Mouse (Mus musculus) lung, adult 10 weeks (tissue): ENCODE results near the gene Armh3. TPM values are rescaled to one million over a fixed set of nuclear protein-coding genes. Genes with fewer than 3 reads are reported as not detected.

Experiments used
- polyA plus RNA-seq: library from polyadenylated mRNA; stranded (reverse); fragments of 350-450 nt; fragmentation: Illumina TruSeq; extraction: RNeasy Lipid Tissue Mini Kit (QIAGEN cat#74804); gene quantifications from one replicate; pipeline ENCODE4 v1.2.3, GENCODE M21; 2014; ENCODE audit warnings: low read depth, low replicate concordance; ENCODE audit not compliant: insufficient read depth

Armh3 gene
- polyA plus RNA-seq: 5.6 TPM

DNA sequence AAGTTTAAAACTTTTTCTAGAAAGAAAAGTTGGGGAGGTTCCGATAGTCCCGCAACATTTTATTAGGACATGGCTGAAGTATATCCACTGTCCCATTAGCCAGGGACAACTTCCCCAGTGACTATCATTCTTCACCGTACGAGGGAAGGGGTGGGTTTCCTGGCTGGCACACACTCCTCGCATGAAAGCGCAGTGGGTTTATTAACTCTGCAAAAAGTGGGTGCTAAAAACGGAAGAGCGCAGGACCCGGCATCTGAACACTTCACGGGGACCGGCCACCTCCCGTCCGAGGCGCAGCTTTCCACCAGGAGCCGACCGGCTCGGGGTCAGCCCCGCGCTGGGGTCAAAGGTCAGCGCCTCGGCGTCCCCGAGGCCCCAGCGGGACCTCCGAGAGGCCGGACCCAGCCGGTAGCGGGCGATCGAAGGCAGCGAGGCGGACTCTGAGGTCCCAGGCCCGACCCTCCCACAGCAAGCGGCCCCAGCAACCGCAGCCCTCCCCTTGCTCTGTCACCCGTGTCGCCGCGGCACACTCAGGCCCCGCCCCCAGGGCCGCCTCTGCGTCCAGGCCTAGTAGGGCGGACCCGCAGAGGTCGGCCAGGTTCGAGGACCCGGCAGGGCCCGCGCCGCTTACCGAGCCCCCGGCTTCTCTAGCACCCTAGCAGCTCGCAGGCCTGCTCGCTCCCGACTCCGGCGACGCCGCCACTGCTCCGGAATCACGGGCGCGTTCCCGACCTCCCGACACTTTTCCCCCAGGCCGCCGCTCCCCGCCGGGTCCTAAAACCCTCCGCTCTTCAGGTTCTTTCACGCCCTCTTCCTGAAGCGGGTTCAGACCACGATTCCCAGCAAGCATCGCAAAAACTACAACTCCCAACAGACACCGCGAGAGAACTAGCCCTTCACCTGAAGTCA is at the start of gene Armh3:
TSS of gene Armh3 (minus strand) at position 704 of the 909 bp plus-strand sequence.

DNA sequence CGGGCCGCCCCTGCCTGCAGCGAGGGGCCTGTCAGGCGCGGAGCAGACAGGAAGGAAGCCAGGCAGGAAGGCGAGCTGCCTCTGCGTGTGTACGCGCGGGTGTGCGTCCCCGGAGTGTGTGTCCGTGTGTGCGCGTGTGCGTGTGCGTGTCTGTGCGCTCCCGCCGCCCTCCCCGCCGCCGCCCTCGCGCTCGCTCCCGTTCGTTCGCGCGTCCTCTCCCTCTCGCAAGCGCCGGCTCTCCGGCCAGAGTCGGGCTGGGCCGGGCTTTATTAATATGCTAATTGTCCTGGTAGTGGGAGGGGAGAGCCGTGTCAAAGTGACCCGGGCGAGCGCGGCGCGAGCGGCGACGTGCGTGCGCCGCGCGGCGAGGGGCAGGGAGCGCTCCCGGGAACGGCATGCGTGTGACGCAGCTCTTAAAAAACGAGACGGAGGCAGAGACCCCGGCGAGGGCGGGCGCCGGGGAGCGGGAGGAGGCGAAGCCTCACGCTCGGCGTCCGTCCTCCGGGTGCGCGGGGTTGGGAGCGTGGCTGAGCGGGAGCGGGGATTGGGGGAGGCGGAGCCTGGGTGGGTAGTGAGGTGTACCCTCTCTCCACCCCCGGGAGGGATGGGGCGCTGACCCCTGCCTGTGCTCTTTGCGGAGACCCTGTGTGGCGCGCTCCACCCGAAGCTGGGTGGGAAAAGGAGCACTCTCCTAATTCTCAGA is 46.9 kb upstream of the Armh3 start, which contains the start of gene Ldb1:
TSS of gene Ldb1 (minus strand) at position 222 of the 703 bp plus-strand sequence.

DNA sequence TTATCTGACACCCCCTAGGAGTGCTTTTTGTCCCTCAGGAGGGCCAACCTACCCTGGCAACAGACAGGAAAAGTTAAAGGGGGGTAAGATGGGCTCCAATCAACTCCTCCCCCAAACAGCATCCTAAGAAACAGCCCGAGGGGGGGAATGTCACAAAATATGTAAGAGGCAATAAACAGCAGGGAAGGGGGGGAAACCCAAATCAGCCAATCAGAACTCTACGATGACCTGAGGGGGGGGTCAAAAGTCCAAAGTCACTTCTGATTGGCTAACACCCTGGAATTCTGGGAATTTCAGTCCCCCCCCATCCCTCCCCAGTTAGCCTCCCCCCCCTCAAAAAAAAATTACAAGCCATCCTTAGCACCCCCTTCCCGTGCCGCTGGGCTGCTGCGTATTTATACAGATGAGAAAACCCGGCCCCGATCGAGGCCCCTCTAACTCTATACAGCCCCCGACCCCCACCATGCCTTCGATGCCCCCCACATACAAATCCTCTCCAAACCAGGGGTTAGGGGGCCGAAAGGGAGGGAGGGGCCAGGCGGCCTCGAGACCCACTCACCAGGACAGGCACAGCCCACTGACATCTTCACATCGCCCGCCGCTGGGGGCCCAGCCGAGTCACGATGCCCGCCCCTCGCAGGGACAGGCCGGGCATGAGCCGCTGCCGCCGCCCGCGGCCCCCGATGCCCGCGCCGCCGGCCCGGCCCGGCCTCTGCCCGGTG is 46.1 kb upstream of the Armh3 start, which contains the start of gene Pprc1:
TSS of gene Pprc1 (plus strand) at position 616 of the 722 bp plus-strand sequence.

DNA sequence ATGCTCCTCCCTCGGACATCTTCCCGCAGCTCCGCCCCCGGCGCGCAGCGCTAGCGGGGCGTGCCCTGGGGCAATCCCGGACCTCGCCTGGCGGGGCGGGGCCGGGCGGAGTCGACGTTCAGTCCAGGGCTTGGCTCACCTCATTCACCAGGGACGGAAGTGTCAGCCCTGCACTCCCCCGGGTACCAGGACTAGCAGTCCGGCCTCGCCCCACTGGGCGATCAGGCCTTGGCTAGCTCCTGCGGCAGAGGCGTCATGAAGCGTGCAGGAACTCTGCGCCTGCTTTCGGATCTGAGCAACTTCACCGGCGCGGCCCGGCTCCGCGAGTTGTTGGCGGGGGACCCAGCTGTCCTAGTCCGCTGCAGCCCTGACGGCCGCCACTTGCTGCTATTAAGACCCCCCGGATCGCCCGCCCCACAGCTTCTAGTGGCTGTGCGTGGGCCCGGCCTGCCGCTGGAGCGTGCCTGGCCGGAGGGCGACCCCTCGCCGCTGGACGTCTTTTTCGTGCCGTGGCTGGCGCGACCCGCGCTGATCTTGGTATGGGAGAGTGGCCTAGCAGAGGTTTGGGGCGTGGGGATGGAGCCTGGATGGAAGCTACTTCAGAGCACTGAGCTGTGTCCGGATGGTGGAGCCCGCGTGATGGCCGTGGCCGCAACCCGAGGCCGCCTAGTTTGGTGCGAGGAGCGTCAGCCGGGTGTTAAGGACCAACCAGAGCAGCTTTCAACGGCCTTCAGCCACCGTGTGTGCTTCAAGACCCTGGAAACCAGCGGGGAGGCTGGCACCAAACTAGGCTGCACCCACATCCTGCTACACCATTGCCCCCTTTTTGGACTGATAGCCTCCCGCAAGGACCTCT is 5.3 kb upstream of the Armh3 start, which contains the start of gene Hps6:
TSS of gene Hps6 (plus strand) at position 138 of the 856 bp plus-strand sequence.

DNA sequence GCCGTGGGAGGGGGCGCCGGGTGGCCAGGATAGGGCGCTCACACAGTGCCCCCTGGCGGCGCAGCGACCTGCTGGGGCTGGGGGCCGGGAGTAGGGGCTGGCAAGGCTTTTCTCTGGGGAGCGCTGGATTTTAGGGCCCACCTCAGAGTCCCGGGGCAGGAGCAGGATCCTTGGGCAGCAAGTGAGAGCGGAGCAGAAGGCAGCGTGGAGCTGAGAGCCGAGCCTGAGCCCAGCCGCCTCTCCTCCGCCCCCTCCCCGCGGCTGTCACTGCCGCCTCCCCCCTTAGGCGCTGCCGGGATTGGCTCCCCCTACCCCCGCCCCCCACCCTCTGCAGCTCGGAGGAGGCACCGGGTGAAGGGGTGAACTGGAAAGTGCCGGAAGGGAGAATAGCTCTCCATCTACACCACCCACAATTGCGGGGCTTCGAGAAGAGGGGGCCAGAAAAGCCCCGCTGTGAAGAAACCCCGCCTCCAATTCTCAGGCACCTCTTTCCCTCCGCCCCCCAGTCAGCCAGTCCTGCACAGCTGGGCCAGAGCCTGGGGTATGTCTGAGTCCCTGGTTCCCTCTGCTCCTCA is 182.4 kb downstream of the Armh3 start, which contains the start of gene Kcnip2:
TSS of gene Kcnip2 (minus strand) at position 231 of the 575 bp plus-strand sequence.

DNA sequence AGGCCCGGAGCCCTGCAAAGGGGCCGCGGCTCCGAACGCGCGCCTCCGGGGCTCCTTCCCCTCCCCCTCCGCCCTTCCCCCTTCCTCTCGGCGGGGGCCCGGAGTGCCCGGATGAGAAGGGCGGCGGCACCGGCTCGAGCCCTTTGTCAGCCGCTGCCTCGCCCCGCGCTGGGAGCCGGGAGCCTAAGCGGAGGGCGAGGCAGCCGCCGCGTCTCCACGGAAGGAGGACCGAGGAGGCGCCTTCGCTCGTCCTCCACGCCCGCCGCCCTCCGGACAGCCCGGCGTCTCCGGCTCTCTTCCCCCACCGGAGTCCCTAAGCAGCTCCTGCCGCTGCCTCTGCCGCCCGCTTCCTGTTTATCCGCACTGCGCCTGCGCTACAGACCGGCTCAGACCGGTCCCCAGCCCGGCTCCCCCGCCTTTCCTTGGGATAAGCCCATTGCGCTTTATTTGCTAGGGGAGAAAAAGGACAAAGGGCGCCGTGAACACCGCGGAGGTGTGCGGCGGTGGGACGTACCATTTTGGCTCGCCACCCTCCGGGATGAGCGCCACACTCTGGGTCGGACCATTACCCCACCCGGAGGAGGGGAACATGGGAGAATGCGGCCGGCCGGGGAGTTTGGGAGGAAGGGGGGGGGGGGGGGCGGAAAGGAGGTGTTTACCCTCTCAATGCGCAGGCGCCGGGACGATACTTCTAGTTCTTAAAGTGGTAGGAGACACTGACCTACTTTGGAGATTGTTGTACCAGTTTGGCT is 214.9 kb downstream of the Armh3 start, which contains the start of gene Mgea5:
TSS of gene Mgea5 (minus strand) at position 657 of the 752 bp plus-strand sequence.

Other genes with a start within 250 kb of the Armh3 start
- 47.9 TPM for gene Npm3, start 248.9 kb downstream of the Armh3 start, polyA plus RNA-seq
- 36.2 TPM for gene Mgea5, start 214.7 kb downstream of the Armh3 start, polyA plus RNA-seq
- 0.71 TPM for gene Kcnip2, start 182.4 kb downstream of the Armh3 start, polyA plus RNA-seq
- 5.7 TPM for gene Hps6, start 5.0 kb upstream of the Armh3 start, polyA plus RNA-seq
- 8.4 TPM for gene Pprc1, start 46.4 kb upstream of the Armh3 start, polyA plus RNA-seq
- gene Ldb1, start 46.7 kb upstream of the Armh3 start, polyA plus RNA-seq: 87.0 TPM
- gene Nolc1, start 77.4 kb upstream of the Armh3 start, polyA plus RNA-seq: 14.0 TPM
- 0.61 TPM for gene Elovl3, start 133.4 kb upstream of the Armh3 start, polyA plus RNA-seq
- not detected for gene Pitx3, start 149.8 kb upstream of the Armh3 start, polyA plus RNA-seq
- 11.0 TPM for gene Gbf1, start 154.0 kb upstream of the Armh3 start, polyA plus RNA-seq